Mouse (Mus musculus) MEL (cell line): ENCODE results near the gene Klhdc3. TPM values are rescaled to one million over a fixed set of nuclear protein-coding genes. Genes with fewer than 3 reads are reported as not detected.

ENCODE experiments used
- DNase-seq: peaks from one replicate; pipeline ENCODE4 v3.0.0; 2011; ENCODE audit warnings: low read depth, low spot score
- H3K27ac ChIP-seq: 2 replicates; pipeline ENCODE4 v1.5.1; 2012; ENCODE audit warnings: low read depth, mild to moderate bottlenecking, control low read depth, low read length, moderate library complexity; ENCODE audit not compliant: control insufficient read depth
- H3K27me3 ChIP-seq, 2 experiments: fragments of 150-350 bp in 1 of 2; sonication (generic) in 1 of 2; 2 replicates each; pipeline ENCODE4 v1.6.1; 2012; ENCODE audit warnings: low read length in 2 of 2, mild to moderate bottlenecking in 2 of 2, improper control_type of control experiment in 1 of 2, moderate library complexity in 1 of 2; ENCODE audit not compliant: insufficient read depth in 2 of 2, control insufficient read depth in 1 of 2
- H3K36me3 ChIP-seq, 2 experiments: 2 replicates each; pipeline ENCODE4 v1.6.1; 2012 to 2014; ENCODE audit warnings: low read length in 2 of 2, improper control_type of control experiment in 1 of 2, inconsistent platforms in 1 of 2, mild to moderate bottlenecking in 1 of 2; ENCODE audit not compliant: insufficient read depth in 2 of 2, control insufficient read depth in 1 of 2
- H3K4me1 ChIP-seq, 2 experiments: fragments of 150-350 bp in 1 of 2; sonication (generic) in 1 of 2; 2 replicates each; pipeline ENCODE4 v1.6.1; 2012; ENCODE audit warnings: low read length in 2 of 2, improper control_type of control experiment in 1 of 2, mild to moderate bottlenecking in 1 of 2; ENCODE audit not compliant: insufficient read depth in 2 of 2, control insufficient read depth in 1 of 2
- H3K4me3 ChIP-seq, 2 experiments: fragments of 150-350 bp in 1 of 2; sonication (generic) in 1 of 2; 2 replicates each; pipeline ENCODE4 v1.5.1; 2012; ENCODE audit warnings: low read depth in 2 of 2, low read length in 2 of 2, mild to moderate bottlenecking in 2 of 2, moderate library complexity in 2 of 2, control low read depth in 1 of 2, improper control_type of control experiment in 1 of 2; ENCODE audit not compliant: control insufficient read depth in 1 of 2, insufficient read depth in 1 of 2
- H3K79me2 ChIP-seq: 2 replicates; pipeline ENCODE4 v1.6.1; 2012; ENCODE audit warnings: mild to moderate bottlenecking, low read length, moderate library complexity; ENCODE audit not compliant: control insufficient read depth, poor library complexity, insufficient read depth
- H3K9ac ChIP-seq: 2 replicates; pipeline ENCODE4 v1.6.1; 2012; ENCODE audit warnings: low read depth, mild to moderate bottlenecking, control low read depth, low read length, moderate library complexity; ENCODE audit not compliant: control insufficient read depth, poor library complexity, severe bottlenecking
- H3K9me3 ChIP-seq: fragments of 150-350 bp; sonication (generic); replicated peaks from 2 replicates; pipeline ENCODE4 v1.6.1; 2012; ENCODE audit warnings: mild to moderate bottlenecking, low read length, improper control_type of control experiment, moderate library complexity; ENCODE audit not compliant: insufficient read depth
- BHLHE40 ChIP-seq: IDR thresholded peaks from 2 replicates; pipeline ENCODE4 v1.6.1; 2012; ENCODE audit warnings: low read depth, mild to moderate bottlenecking, inconsistent platforms, low read length, improper control_type of control experiment, borderline replicate concordance
- CHD1 ChIP-seq: IDR thresholded peaks from 2 replicates; pipeline ENCODE4 v1.6.1; 2012; ENCODE audit warnings: low read depth, mild to moderate bottlenecking, inconsistent platforms, low read length, improper control_type of control experiment
- CTCF ChIP-seq, 3 experiments: IDR thresholded peaks in 2 of 3; conservative IDR thresholded peaks in 1 of 3; 2 replicates each; pipeline ENCODE4 v1.5.1; 2011 to 2012; ENCODE audit warnings: low read length in 3 of 3, low read depth in 2 of 3, mild to moderate bottlenecking in 2 of 3, improper control_type of control experiment in 1 of 3, inconsistent platforms in 1 of 3, mixed read lengths in 1 of 3, moderate library complexity in 1 of 3; ENCODE audit not compliant: control insufficient read depth in 1 of 3, insufficient read depth in 1 of 3, poor library complexity in 1 of 3, severe bottlenecking in 1 of 3
- E2F4 ChIP-seq: IDR thresholded peaks from 2 replicates; pipeline ENCODE4 v1.6.1; 2011; ENCODE audit warnings: low read depth, low read length, improper control_type of control experiment, borderline replicate concordance
- EP300 ChIP-seq, 2 experiments: IDR thresholded peaks; 2 replicates each; pipeline ENCODE4 v1.6.1; 2011; ENCODE audit warnings: improper control_type of control experiment in 2 of 2, low read length in 2 of 2, low read depth in 1 of 2, mild to moderate bottlenecking in 1 of 2
- ETS1 ChIP-seq: IDR thresholded peaks from 2 replicates; pipeline ENCODE4 v1.6.1; 2012; ENCODE audit warnings: low read depth, mild to moderate bottlenecking, inconsistent platforms, low read length, improper control_type of control experiment, moderate library complexity
- GATA1 ChIP-seq: IDR thresholded peaks from 2 replicates; pipeline ENCODE4 v1.6.1; 2011; ENCODE audit warnings: low read depth, low read length, improper control_type of control experiment
- HCFC1 ChIP-seq: IDR thresholded peaks from 2 replicates; pipeline ENCODE4 v1.6.1; 2012; ENCODE audit warnings: low read depth, mild to moderate bottlenecking, inconsistent platforms, low read length, improper control_type of control experiment, moderate library complexity
- KAT2A ChIP-seq: conservative IDR thresholded peaks from 2 replicates; pipeline ENCODE4 v1.6.1; 2012; ENCODE audit warnings: low read depth, low read length, improper control_type of control experiment, inconsistent platforms
- MAX ChIP-seq: IDR thresholded peaks from 2 replicates; pipeline ENCODE4 v1.6.1; 2011; ENCODE audit warnings: low read length, improper control_type of control experiment
- MYC ChIP-seq: IDR thresholded peaks from 2 replicates; pipeline ENCODE4 v1.6.1; 2011; ENCODE audit warnings: low read depth, mild to moderate bottlenecking, low read length, improper control_type of control experiment, moderate library complexity
- POLR2A ChIP-seq, 2 experiments: IDR thresholded peaks; 2 replicates each; pipeline ENCODE4 v1.6.1; 2011 to 2012; ENCODE audit warnings: low read length in 2 of 2, mild to moderate bottlenecking in 2 of 2, control low read depth in 1 of 2, improper control_type of control experiment in 1 of 2, low read depth in 1 of 2, moderate library complexity in 1 of 2; ENCODE audit not compliant: control insufficient read depth in 1 of 2, insufficient read depth in 1 of 2, poor library complexity in 1 of 2
- POLR2AphosphoS2 ChIP-seq: IDR thresholded peaks from 2 replicates; pipeline ENCODE4 v1.6.1; 2011; ENCODE audit warnings: low read length, improper control_type of control experiment
- RAD21 ChIP-seq: IDR thresholded peaks from 2 replicates; pipeline ENCODE4 v1.6.1; 2011; ENCODE audit warnings: mild to moderate bottlenecking, low read depth, low read length, improper control_type of control experiment
- TAL1 ChIP-seq: IDR thresholded peaks from 2 replicates; pipeline ENCODE4 v1.6.1; 2012; ENCODE audit warnings: mild to moderate bottlenecking, inconsistent platforms, low read length, moderate library complexity, mixed read lengths
- TBP ChIP-seq: IDR thresholded peaks from 2 replicates; pipeline ENCODE4 v1.8.0; 2011; ENCODE audit warnings: low read depth, low read length, improper control_type of control experiment
- TCF12 ChIP-seq: IDR thresholded peaks from 2 replicates; pipeline ENCODE4 v1.6.1; 2014; ENCODE audit warnings: low read depth, mild to moderate bottlenecking, inconsistent platforms, low read length, improper control_type of control experiment, moderate library complexity
- UBTF ChIP-seq: IDR thresholded peaks from 2 replicates; pipeline ENCODE4 v1.6.1; 2012; ENCODE audit warnings: low read depth, mild to moderate bottlenecking, inconsistent platforms, low read length, improper control_type of control experiment, moderate library complexity, borderline replicate concordance; ENCODE audit not compliant: insufficient read depth
- USF1 ChIP-seq: IDR thresholded peaks from 2 replicates; pipeline ENCODE4 v1.6.1; 2014; ENCODE audit warnings: low read depth, mild to moderate bottlenecking, inconsistent platforms, low read length, improper control_type of control experiment, moderate library complexity
- USF2 ChIP-seq, 2 experiments: IDR thresholded peaks; 2 replicates each; pipeline ENCODE4 v1.6.1; 2011 to 2012; ENCODE audit warnings: improper control_type of control experiment in 2 of 2, low read length in 2 of 2, borderline replicate concordance in 1 of 2, inconsistent platforms in 1 of 2, low read depth in 1 of 2, mild to moderate bottlenecking in 1 of 2; ENCODE audit not compliant: insufficient read depth in 1 of 2
- ZC3H11A ChIP-seq: IDR thresholded peaks from 2 replicates; pipeline ENCODE4 v1.6.1; 2012; ENCODE audit warnings: low read depth, mild to moderate bottlenecking, inconsistent platforms, low read length, improper control_type of control experiment
- ZKSCAN1 ChIP-seq: IDR thresholded peaks from 2 replicates; pipeline ENCODE4 v1.6.1; 2012; ENCODE audit warnings: low read depth, mild to moderate bottlenecking, inconsistent platforms, low read length, improper control_type of control experiment, moderate library complexity
- ZNF384 ChIP-seq: IDR thresholded peaks from 2 replicates; pipeline ENCODE4 v1.6.1; 2012; ENCODE audit warnings: low read depth, mild to moderate bottlenecking, inconsistent platforms, low read length, improper control_type of control experiment
- polyA plus RNA-seq, 2 experiments: library from polyadenylated mRNA; stranded (reverse) in 1 of 2; unstranded in 1 of 2; fragments of >175 nt in 1 of 2; fragments of >200 nt in 1 of 2; gene quantifications; 2 replicates each; pipeline versions ENCODE4 v1.2.1 to v1.2.4; 2012; ENCODE audit warnings: low replicate concordance in 2 of 2, low read depth in 1 of 2; ENCODE audit not compliant: insufficient read length in 2 of 2, insufficient read depth in 1 of 2, missing spikeins in 1 of 2
- total RNA-seq: library from RNA; depleted of rRNA; stranded (reverse); fragments of 300-350 nt; gene quantifications from 2 replicates; pipeline ENCODE4 v1.2.3, GENCODE M21; 2012

The Klhdc3 gene
- total and polyA plus RNA-seq, 3 experiments: 95.0 to 203 TPM; not detected in 1

DNA sequence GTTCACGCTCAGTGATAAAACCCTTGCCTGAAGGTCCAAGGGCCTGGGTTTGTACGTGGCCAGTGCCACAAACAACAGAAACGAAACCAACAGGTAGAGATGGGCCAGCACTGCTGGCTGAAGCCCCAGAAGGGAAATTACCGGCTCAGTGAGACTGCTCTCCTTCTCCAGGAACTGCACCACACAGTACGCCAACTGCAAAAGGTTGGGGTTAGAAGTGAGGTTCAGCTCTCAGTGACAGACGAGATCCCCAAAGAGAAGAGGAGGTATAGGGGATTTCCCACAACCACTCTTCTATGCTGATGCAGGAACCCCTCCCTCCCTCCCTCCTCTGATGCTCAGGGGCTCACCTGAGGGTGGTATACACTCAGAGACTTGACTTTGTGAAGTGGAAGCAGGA, 5.2 kb upstream of the Klhdc3 start:
- H3K36me3 ChIP-seq: peaks cover 0 to 3% of the 10 kb centered on the region in 2 experiments; a peak in 2 of 4 replicates
- no peaks in the 10 kb centered on the region for H3K27me3 ChIP-seq
- H3K9ac ChIP-seq: no peak overlapping the region
- no peak overlapping the region for H3K27ac ChIP-seq
- H3K79me2 ChIP-seq: peaks cover 8% of the 10 kb centered on the region; the same call in 1 of the 2 replicates
- H3K4me1 ChIP-seq: no peaks in the 10 kb centered on the region; a peak in 1 of 4 replicates
- H3K9me3 ChIP-seq: no peaks in the 10 kb centered on the region
- no peak overlapping the region for H3K4me3 ChIP-seq
- no peak for TF ChIP-seq TBP
- no peak for TF ChIP-seq CTCF (IDR thresholded peaks at IDR 0.05 in 2 of 3, conservative IDR thresholded peaks at IDR 0.05 in 1 of 3; ENCODE audit: control insufficient read depth in 1 of 3, insufficient read depth in 1 of 3, low read depth in 2 of 3, low read length in 3 of 3, poor library complexity in 1 of 3, severe bottlenecking in 1 of 3)
- TF ChIP-seq ZC3H11A: no peak
- TF ChIP-seq POLR2A (IDR thresholded peaks at IDR 0.05; ENCODE audit: control insufficient read depth in 1 of 2, insufficient read depth in 1 of 2, low read depth in 1 of 2, low read length in 2 of 2, poor library complexity in 1 of 2): no peak
- no peak for TF ChIP-seq ZKSCAN1
- no peak for TF ChIP-seq GATA1
- TF ChIP-seq MYC: no peak
- no peak for TF ChIP-seq ETS1
- no peak for TF ChIP-seq ZNF384
- TF ChIP-seq TAL1: no peak
- TF ChIP-seq BHLHE40: no peak
- no peak for TF ChIP-seq POLR2AphosphoS2
- TF ChIP-seq, all 39 proteins: peak for 0
- DNase-seq: no peak

DNA sequence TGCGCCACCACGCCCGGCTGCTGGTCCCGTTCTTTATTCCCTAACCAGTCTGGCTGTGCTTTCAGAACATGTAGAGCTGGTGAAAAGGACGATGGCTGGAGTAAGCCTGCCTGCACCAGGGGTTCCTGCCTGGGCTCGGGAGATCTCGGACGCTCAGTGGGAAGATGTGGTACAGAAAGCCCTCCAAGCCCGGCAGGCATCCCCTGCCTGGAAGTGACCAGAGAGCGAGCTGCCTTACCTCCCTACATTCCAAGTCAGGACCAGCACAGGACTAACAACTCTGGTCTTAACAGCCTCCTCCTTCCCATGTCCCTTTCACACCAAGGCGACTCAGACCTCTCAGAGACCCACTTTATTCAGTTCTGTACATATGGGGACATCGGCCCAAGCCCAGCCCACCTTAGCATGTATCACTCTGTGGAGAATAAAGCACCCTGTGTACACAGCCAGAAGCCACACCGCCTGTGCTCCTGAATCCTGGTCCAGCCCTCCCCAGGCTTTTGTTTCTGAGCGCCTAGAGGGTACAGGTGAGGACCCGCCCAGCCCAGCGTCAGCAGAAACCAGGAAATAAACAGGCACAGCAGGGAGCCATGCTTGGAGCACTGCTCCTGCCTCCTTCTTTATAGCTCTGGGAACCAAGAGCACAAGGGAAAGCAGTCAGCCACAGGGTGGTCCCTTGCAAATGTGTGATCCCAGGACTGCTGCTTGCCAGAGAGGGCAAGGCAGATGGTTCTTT, 2.1 kb upstream of the Klhdc3 start:
- peaks cover 34% of the 10 kb centered on the region for H3K79me2 ChIP-seq
- DNase-seq: no peak
- no peak overlapping the region for H3K4me3 ChIP-seq
- no peaks in the 10 kb centered on the region for H3K27me3 ChIP-seq
- H3K27ac ChIP-seq: no peak overlapping the region
- no peaks in the 10 kb centered on the region for H3K9me3 ChIP-seq
- H3K4me1 ChIP-seq: peaks cover 2 to 9% of the 10 kb centered on the region in 2 experiments; a peak in 3 of 4 replicates
- peaks cover 0 to 13% of the 10 kb centered on the region in 2 experiments; a peak in 3 of 4 replicates for H3K36me3 ChIP-seq
- H3K9ac ChIP-seq: no peak overlapping the region
- TF ChIP-seq UBTF: no peak
- no peak for TF ChIP-seq HCFC1
- no peak for TF ChIP-seq GATA1
- TF ChIP-seq MAX: no peak
- no peak for TF ChIP-seq EP300 (IDR thresholded peaks at IDR 0.05; ENCODE audit: low read depth in 1 of 2, low read length in 2 of 2)
- no peak for TF ChIP-seq USF2 (IDR thresholded peaks at IDR 0.05; ENCODE audit: borderline replicate concordance in 1 of 2, insufficient read depth in 1 of 2, low read depth in 1 of 2, low read length in 2 of 2)
- no peak for TF ChIP-seq ZNF384
- TF ChIP-seq TCF12: no peak
- no peak for TF ChIP-seq BHLHE40
- no peak for TF ChIP-seq POLR2A (IDR thresholded peaks at IDR 0.05; ENCODE audit: control insufficient read depth in 1 of 2, insufficient read depth in 1 of 2, low read depth in 1 of 2, low read length in 2 of 2, poor library complexity in 1 of 2)
- no peak for TF ChIP-seq TBP
- no peak for TF ChIP-seq KAT2A
- TF ChIP-seq E2F4: no peak
- TF ChIP-seq CHD1: no peak
- TF ChIP-seq RAD21: no peak
- TF ChIP-seq USF1: no peak
- TF ChIP-seq ZC3H11A: no peak
